Mouse (Mus musculus): ENCODE results near the gene Clec2l. TPM values are rescaled to one million over a fixed set of nuclear protein-coding genes. Genes with fewer than 3 reads are reported as not detected.

Gene Clec2l
- total RNA-seq, 2 experiments from 2014 or later: 68.7 to 69.0 TPM

DNA sequence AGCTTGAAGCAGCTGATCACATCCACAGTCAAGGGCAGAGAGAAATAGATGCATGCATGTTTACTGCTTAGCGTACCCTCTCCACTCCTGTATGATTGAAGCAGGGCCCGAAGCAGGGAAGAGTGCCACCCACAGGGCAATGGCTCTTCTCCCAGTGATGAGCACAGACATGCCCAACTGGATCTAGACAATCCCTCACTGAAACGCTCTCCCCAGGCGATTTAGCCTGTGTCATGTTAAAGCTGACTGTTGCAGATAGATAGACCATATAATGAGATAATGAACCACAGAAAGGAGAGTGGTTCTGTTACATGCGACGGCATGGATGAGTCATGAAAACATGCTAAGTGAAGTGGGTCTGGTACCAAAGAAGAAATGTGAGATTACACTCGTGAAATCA lies 8.4 kb downstream of the Clec2l start:
- no peak for DNase-seq

DNA sequence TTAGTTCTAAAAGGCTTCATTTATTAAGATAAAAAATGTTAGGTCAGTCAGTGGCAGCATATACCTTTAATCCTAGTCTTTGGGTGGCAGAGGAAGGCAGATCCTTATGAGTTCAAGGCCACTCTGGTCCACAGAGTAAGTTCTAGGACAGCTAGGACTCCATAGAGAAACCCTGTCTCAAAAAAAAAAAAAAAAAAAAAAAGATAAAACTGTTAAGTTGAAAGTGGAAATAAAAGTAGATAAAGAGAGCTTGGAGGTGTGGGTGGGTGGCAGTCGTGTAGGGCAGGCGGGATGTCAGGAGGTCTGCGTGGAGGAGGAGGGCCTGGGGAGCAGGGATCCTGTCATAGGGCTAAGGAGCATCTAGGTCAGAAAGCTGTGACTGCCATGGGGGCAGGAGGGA lies 9.1 kb downstream of the Clec2l start:
- no peak for DNase-seq

DNA sequence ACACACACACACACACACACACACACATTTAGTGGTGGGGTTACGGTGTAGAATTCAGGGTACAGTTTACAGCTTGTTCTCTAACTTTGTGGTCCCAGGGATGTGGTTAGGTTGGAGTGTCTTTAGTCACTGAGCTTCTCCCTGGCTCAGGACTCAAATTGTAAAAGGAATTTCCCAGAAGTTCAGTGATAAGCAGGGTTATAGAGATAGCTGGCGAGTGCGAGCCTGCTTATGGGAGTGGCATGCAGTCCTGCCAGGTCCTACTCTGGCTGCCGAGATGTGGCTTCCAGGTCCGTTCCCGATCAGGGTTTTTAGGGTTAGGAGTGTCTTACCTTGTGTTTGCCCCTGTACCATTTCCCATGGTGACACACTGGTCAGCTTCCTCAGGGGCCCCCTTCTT lies 13.3 kb downstream of the Clec2l start:
- no peak for DNase-seq

DNA sequence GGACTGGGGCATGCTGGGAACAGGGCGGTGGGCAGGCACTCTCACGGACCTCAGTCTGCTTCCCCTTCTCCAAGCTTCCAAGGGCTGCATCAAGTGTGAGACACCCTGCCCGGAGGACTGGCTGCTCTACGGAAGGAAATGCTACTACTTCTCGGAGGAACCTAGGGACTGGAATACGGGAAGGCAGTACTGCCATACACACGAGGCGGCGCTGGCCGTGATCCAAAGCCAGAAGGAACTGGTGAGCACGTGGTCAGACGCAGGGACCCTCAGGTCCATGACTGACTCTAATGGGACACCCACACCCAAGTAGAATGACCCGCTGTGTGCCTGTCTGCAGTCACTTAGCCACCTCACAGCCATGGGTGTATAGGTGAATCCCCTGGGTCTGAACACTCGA lies 13.9 kb downstream of the Clec2l start:
- DNase-seq: no peak

DNA sequence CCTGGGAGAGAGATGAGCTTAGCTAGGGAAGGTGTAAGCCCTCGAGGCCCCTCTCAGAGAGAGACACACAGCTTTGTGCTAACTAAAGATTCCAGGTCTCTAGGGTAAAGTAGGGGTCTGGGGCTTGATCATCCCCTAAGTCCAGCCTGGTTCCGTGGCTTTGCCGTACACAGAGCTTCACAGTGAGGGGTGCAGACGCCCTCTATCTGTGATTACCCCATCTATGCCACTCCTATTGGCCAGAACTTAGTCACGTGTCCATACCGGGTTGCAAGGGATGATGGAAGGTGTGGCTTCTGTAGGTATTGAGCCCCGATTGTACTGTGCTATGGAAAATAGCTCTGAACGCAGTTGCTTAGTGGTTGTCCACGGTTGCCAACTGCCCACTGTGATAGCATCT lies 14.8 kb downstream of the Clec2l start:
- no peak for DNase-seq

DNA sequence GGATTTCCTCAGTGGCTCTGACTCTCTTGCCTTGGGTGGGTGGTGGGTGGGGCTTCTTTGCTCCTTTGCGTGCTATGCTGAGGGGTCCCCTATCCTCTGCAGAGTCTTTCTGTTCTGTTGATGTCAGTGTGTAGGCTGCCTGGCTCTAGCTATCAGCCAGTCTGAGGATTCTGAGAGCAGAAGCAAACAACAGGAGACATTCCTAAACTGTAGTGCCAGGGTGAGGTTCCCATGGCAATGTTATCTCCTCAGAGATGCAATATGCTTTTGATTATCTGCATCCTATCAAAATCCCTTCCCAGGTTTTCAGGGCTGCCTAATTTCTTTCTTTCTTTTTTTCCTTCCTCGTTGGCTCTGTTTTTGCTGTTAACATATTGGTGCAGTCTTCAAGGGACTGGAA lies 19.7 kb downstream of the Clec2l start:
- no peak for DNase-seq

DNA sequence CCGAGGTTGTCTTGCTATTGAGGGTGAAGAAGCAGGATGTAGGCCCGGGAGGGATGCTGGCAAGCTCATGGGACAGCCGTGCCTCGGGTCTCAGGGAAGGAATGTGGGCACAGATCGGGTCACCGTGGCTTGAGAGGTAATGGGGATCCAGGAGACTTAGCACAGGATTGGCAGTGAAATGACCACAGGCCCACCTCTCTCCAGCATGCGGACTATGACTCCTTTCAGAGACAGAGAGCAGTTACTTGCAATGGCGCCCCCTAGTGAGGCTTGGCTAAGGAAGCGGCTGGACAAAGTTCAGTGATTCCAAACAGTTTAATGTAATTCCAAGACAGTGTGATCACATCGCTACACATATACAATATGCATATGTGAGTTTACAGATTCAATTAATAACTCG lies 24.3 kb downstream of the Clec2l start:
- peak in 1 of 2 experiments; percentile 36 for DNase-seq

DNA sequence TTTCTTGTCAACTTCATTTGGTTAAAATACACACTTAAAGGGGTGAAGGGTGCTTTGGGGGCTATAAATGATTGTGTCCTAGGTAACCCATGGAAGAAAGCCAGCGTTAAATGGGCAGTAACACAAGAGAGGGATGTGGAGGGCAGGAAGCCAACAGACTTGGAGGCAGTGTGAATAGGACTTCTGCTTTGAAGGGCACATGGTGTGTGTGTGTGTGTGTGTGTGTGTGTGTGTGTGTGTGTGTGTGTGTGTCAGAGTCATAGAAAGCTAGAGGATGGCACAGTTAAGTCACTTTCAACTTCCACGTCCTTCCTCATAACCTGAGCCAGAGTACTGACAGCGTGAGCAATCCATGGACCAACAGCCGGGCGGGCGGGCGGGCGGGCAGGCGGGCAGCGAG lies 26.0 kb downstream of the Clec2l start:
- DNase-seq: no peak

DNA sequence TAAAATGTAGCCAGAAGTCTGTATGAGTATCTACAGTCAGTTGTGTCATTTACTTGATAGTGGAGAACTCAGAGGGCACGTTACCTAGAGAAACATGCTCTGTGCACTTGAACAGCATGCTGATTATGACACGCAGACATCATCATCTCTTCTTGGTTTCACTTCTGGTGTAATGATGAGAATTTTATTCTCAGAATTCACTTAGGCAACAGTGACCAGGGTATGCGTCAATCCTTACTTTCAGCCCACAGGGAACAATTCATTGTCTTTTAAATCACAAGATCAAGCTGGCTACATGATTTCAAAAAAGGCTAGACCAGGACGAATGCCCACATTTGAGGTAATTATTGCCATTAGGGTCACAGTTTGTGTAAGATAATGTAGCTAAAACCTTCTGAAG lies 27.7 kb downstream of the Clec2l start:
- DNase-seq: no peak

DNA sequence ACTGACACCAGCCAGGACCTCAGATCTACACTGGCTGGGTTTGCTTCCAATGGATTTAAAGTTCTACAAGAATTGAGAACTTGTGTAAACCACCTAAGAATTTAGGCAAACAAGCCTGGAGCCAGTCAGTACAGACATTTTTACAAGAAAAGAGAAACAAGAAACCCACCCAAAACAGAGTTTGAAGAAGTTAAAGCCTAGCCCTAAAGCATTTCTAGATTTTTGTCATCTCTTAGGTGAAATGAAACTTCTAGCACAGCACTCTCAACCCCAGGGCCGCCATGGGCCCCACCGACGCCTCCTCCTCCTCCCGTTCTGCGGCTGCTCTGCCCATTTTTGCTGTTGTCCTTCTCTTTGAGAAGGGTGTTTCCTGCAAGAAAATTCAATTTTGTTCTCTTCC lies 28.2 kb downstream of the Clec2l start:
- no peak for DNase-seq

DNA sequence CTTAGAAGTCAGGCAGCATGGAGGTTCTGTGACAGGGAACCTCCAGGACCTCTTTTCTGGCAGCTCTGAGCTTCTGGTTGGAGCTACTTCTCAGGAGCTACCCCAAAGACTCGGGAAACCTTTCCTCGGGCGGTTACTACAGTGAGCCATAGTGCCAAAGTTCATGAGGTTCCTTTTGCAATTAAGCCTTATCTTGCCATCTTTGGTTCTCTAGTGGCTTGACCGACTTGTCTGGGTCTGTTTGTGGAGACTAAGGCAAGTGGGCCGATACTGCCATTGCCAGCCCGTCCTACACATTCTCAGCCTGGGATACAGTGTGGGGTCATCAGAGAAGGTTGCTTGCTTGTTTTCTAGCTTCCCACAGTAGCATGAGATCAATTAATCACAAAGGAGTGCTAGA lies 29.7 kb downstream of the Clec2l start:
- DNase-seq: no peak

DNA sequence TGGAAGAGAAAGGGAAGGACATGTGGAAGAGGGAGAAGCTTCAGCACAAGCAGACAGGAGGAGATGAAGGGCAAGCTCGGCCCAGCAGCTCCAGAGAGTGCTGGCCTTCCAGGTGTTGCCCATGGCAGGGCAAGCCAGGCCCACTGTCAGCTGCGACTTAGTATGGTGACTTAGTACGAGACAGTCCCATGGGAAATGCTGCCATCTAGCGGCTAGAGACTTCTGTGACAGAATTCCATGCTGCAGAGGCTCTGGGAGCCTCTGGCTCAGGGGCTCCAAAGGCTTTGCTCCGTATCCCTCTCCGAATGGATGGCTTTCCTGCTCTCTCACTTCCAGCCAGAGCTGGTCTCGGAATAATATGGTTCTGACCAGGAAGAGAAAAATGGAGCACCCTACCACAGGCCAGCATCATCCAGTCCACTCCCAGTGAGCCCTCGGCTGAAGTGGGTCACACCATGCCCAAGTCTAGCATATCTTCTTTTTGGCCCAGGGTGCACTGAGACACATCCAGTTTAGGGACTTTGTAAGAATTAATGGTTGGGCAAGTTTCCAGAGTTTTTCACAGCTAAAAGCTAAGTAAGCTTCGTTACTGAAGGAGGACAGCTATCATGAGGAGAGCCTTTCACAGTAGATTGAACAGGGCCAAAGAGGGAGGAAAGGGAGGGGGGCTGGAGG lies 32.6 kb downstream of the Clec2l start:
- peak; percentile 80 to 82 for DNase-seq

DNA sequence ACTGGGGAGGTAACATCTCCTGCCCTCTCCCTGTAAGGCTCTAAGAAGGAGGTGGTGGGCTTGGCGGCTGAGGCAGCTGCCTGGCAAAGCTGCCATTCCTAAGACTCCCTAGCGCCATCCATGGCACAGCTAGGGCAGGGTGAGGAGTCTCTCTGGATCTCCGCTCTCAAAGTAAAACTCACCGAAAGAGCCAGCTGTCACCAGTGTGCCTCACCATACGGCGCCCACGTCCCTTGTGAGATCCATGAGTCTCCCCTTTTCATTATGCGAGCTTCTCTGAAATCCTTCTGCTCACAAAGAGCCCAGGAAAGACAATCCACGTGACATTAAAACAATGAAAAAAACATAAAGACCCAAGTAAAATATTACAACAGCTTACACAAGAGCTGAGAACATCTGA lies 33.7 kb downstream of the Clec2l start:
- DNase-seq: peak; percentile 45 to 48

DNA sequence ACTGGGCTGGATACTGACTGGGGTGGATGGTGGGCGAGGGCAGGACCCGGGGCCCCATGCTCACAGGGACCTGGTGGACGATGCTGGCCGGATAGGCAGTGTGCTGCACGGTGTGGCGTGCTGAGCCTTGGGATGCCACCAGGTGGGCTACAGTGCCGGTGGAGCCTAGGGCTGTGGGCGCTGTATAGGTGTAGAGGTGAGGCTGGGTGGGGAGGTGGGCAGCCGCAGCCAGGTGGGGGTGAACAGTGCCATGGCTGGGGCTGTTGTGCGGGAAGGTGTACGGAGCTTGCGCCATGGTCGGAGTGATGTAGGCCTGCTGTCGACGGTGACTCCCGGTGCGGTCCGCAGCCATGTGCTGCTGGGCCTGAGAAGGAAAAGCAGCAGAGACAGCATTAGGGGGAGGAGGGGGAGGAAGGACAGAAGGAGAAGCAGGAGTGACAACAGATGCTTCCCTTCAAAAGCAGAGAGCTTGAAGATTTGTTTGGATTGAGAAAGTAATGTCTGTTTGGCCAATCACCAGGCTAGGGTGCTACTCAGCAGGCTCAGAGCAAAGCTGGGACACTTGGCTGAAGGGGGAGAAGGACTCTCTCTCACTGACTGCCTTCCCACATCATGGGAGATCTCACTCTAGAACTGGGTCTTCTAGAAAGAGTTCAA lies 35.5 kb downstream of the Clec2l start:
- peak in 1 of 2 experiments; percentile 33 for DNase-seq

DNA sequence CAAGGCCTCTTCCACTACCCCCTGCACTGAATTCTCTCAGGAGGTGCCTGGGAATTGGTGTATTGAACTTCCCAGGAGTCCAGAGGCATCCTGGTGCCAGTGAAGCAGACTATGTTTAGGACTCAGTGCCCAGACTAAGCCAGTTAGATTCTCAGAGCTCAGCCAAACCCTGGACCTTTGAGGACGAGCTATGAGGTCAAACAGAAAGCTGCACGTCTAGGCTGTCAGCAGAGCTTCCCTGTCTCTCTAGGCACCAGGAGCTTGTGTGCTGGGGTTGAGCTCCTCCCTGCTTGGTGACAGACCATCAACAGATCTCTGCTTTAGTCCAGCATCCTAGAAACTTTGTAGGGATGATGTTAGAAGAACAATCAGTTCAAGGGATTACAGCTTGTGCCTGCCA lies 38.6 kb downstream of the Clec2l start:
- DNase-seq: no peak

DNA sequence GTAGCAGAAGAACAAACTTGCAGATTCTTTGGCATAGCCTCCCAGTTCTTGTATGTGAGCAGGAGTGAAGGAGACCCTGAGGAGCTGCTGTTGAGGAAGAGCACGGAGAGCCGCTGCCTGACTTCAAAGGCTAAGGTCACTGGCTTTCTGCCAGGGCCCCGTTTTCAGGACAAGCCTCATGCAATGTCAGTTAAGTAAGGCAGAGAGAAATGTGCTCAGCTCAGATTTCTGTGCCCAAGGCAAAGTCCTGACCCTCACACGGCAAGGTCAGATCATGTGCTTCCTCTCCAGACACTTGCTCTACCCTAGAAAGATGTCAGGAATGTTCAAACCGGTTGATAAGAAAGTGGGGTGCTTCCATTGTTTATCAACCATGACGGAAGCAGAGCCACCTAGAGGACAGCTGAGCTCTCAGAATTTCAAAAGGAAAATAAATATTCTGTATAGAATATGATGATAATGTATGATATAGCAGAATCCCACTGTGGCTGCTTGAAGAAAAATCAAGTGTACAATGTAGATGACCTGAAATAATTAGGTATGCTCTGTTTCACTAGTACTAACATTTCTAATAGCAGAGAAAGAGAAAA lies 40.0 kb downstream of the Clec2l start:
- no peak for DNase-seq

DNA sequence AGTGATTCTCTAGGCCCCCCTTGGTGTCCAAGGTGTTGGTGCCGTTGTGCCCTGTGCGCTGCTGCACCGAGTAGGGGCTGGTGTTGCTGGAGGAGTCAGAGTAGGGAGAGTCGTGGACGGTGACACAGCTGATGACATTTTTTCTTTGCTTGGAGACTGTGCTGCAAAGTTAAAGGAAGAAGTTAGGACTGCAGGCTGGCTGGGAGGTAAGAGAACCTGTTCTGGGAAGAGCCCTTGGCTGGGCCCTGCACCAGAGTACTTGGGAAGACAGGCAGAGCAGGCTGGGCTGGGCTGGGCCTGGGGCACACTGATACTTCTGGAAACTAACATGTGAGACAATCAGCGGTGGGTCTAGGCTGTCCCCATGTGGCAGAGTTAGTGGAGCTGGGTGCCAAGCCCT lies 40.7 kb downstream of the Clec2l start:
- no peak for DNase-seq

DNA sequence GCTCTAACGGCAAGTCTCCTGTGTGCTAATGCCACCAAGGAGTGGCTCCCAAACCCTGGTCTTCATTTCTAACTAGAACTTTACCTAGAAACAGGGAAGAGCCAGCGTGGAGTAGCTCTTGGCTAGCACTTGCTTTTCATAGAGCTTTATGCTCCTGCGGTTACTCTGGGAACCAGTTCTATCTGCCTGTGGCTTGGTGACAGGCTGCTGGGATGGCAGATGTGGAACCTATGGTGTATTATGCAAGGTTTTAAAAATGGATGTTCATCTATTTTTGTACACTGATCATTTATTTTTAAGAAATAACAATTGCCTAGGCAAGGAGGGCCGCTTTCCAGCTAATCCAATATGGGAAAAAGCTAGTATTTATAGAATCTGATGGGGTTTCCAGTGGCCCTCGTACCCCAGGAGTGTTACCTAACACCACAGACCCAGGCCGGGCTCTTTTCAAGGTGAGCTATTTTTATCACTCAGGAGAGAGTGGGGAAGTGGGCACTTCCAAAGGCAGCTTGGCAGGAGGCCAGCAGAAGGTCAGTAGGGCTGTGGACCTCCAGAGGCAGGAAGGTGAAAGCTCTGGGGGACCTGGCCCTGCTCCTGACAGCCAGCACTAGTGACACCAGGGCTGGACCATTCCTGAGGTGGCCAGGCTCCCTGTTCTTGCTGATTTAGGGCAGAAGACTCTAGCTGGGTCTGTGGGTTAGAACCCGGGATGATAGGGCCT lies 41.6 kb downstream of the Clec2l start:
- no peak for DNase-seq

DNA sequence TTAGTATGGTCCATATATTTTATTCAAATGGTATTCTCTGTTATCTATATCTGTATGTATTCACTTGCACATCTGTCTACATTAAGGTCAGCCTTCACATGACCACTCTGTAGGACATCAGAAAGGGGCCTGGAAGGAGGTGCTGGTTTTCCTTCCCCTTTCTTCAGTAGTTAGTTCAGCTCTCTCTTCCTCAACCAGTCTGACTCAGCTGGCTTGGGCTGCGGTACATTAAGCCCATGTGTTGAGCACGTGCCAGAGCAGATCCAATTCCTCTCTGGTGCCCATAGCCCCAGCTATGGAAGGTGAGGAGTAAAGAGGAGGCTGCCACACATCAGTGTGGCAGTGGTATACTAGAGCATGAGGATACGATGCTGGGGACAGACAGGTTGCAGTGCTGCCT lies 47.6 kb downstream of the Clec2l start:
- no peak for DNase-seq

DNA sequence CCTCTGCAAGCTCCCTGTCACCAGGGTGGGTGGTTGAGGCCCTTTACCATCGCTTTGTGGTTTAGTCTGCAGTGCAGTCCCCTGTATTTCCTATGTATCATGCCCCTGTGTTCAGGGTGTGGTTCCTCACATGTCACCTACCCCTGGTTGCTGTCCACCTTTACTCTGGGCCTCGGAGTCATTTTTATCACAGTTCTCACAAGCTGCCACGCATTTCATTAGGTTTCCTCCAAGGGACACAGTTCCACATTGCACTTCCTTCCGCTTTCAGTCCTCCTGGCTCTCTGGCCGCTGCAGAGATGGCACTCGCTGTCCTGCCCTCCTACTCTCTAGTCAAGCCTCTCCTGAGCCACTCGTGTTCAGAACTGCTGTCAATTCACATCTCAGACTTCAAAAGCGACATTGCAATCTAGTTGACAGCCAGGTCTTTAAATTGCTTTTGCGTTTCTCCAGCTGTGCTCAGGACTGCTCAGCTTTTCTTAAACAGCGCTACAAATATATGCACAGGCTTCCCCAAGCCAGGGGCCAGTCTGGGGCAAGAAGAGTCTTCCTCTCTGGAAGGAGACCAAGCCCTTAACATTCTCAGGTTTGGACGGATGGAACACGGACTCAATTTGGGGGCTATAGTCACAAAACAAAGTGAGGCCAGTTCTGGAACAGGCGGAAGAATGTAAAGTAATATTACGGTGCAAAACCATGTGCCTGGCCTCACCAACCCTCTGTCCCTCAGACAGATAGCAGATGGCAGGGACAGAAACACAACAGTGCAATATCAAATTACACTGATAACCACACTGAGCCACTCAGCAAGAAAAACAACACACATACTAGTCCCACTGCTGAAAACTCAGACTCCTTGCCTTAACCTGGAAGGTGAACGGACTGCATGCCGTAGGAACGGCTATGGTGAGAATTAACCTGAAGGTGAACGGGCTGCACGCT lies 51.4 kb downstream of the Clec2l start:
- DNase-seq: no peak

DNA sequence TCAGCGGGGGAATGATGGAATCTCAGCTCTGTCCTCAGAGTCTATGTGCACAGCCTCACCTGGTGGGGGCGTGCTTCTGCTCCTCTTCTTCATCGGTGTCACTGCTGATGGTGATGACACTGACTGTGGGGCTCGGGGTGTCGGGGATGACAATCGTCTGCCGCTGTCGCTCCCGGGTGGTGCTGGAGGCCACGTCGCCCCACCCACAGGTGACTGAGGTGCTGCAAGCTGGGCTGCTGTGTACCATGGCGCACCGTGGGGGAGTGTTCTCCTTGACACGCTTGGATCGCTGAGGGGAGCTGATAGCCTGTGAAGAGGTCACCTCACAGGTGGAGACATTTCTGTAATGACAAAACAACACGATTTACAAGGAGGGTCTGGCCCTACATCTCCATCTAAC lies 53.0 kb downstream of the Clec2l start:
- DNase-seq: no peak

DNA sequence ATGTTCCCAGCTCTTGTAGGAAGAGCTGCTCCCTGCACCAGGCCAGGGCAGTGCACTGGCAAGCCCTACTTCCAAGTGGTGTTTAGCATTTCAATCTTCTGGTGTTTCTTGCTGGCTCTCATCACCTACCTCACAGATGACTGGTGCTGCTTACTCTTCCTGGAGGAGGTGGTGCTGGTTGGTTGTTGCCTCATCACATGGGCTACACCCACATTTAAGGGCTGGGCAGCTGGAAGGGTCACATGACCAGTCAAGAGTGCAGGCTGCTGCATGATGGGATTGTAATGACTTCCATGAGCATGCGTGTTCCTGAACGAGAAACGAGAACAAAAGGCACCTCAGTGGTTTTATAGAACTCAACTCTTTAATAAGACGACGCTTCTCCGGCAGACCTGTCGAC lies 55.8 kb downstream of the Clec2l start:
- no peak for DNase-seq

All from layer of hippocampus, postnatal 36 days (tissue).